Mouse (Mus musculus) MEL (cell line): ENCODE results near the gene Ankrd22. TPM values are rescaled to one million over a fixed set of nuclear protein-coding genes. Genes with fewer than 3 reads are reported as not detected.

Experiments used
- DNase-seq: peaks from one replicate; pipeline ENCODE4 v3.0.0; 2011; ENCODE audit warnings: low read depth, low spot score
- H3K27ac ChIP-seq: 2 replicates; pipeline ENCODE4 v1.5.1; 2012; ENCODE audit warnings: low read depth, mild to moderate bottlenecking, control low read depth, low read length, moderate library complexity; ENCODE audit not compliant: control insufficient read depth
- H3K27me3 ChIP-seq, 2 experiments: fragments of 150-350 bp in 1 of 2; sonication (generic) in 1 of 2; 2 replicates each; pipeline ENCODE4 v1.6.1; 2012; ENCODE audit warnings: low read length in 2 of 2, mild to moderate bottlenecking in 2 of 2, improper control_type of control experiment in 1 of 2, moderate library complexity in 1 of 2; ENCODE audit not compliant: insufficient read depth in 2 of 2, control insufficient read depth in 1 of 2
- H3K36me3 ChIP-seq, 2 experiments: 2 replicates each; pipeline ENCODE4 v1.6.1; 2012 to 2014; ENCODE audit warnings: low read length in 2 of 2, improper control_type of control experiment in 1 of 2, inconsistent platforms in 1 of 2, mild to moderate bottlenecking in 1 of 2; ENCODE audit not compliant: insufficient read depth in 2 of 2, control insufficient read depth in 1 of 2
- H3K4me1 ChIP-seq, 2 experiments: fragments of 150-350 bp in 1 of 2; sonication (generic) in 1 of 2; 2 replicates each; pipeline ENCODE4 v1.6.1; 2012; ENCODE audit warnings: low read length in 2 of 2, improper control_type of control experiment in 1 of 2, mild to moderate bottlenecking in 1 of 2; ENCODE audit not compliant: insufficient read depth in 2 of 2, control insufficient read depth in 1 of 2
- H3K4me3 ChIP-seq, 2 experiments: fragments of 150-350 bp in 1 of 2; sonication (generic) in 1 of 2; 2 replicates each; pipeline ENCODE4 v1.5.1; 2012; ENCODE audit warnings: low read depth in 2 of 2, low read length in 2 of 2, mild to moderate bottlenecking in 2 of 2, moderate library complexity in 2 of 2, control low read depth in 1 of 2, improper control_type of control experiment in 1 of 2; ENCODE audit not compliant: control insufficient read depth in 1 of 2, insufficient read depth in 1 of 2
- H3K79me2 ChIP-seq: 2 replicates; pipeline ENCODE4 v1.6.1; 2012; ENCODE audit warnings: mild to moderate bottlenecking, low read length, moderate library complexity; ENCODE audit not compliant: control insufficient read depth, poor library complexity, insufficient read depth
- H3K9ac ChIP-seq: 2 replicates; pipeline ENCODE4 v1.6.1; 2012; ENCODE audit warnings: low read depth, mild to moderate bottlenecking, control low read depth, low read length, moderate library complexity; ENCODE audit not compliant: control insufficient read depth, poor library complexity, severe bottlenecking
- H3K9me3 ChIP-seq: fragments of 150-350 bp; sonication (generic); replicated peaks from 2 replicates; pipeline ENCODE4 v1.6.1; 2012; ENCODE audit warnings: mild to moderate bottlenecking, low read length, improper control_type of control experiment, moderate library complexity; ENCODE audit not compliant: insufficient read depth
- BHLHE40 ChIP-seq: IDR thresholded peaks from 2 replicates; pipeline ENCODE4 v1.6.1; 2012; ENCODE audit warnings: low read depth, mild to moderate bottlenecking, inconsistent platforms, low read length, improper control_type of control experiment, borderline replicate concordance
- CHD1 ChIP-seq: IDR thresholded peaks from 2 replicates; pipeline ENCODE4 v1.6.1; 2012; ENCODE audit warnings: low read depth, mild to moderate bottlenecking, inconsistent platforms, low read length, improper control_type of control experiment
- ELF1 ChIP-seq: IDR thresholded peaks from 2 replicates; pipeline ENCODE4 v1.6.1; 2014; ENCODE audit warnings: low read depth, mild to moderate bottlenecking, inconsistent platforms, low read length, improper control_type of control experiment, moderate library complexity
- ETS1 ChIP-seq: IDR thresholded peaks from 2 replicates; pipeline ENCODE4 v1.6.1; 2012; ENCODE audit warnings: low read depth, mild to moderate bottlenecking, inconsistent platforms, low read length, improper control_type of control experiment, moderate library complexity
- GABPA ChIP-seq: IDR thresholded peaks from 2 replicates; pipeline ENCODE4 v1.6.1; 2012; ENCODE audit warnings: low read depth, mild to moderate bottlenecking, inconsistent platforms, low read length, improper control_type of control experiment, moderate library complexity
- HCFC1 ChIP-seq: IDR thresholded peaks from 2 replicates; pipeline ENCODE4 v1.6.1; 2012; ENCODE audit warnings: low read depth, mild to moderate bottlenecking, inconsistent platforms, low read length, improper control_type of control experiment, moderate library complexity
- MXI1 ChIP-seq: IDR thresholded peaks from 2 replicates; pipeline ENCODE4 v1.6.1; 2011; ENCODE audit warnings: mild to moderate bottlenecking, low read depth, low read length, improper control_type of control experiment
- MYB ChIP-seq: IDR thresholded peaks from 2 replicates; pipeline ENCODE4 v1.6.1; 2011; ENCODE audit warnings: mild to moderate bottlenecking, low read depth, low read length, improper control_type of control experiment
- MYC ChIP-seq: IDR thresholded peaks from 2 replicates; pipeline ENCODE4 v1.6.1; 2011; ENCODE audit warnings: low read depth, mild to moderate bottlenecking, low read length, improper control_type of control experiment, moderate library complexity
- POLR2A ChIP-seq, 2 experiments: IDR thresholded peaks; 2 replicates each; pipeline ENCODE4 v1.6.1; 2011 to 2012; ENCODE audit warnings: low read length in 2 of 2, mild to moderate bottlenecking in 2 of 2, control low read depth in 1 of 2, improper control_type of control experiment in 1 of 2, low read depth in 1 of 2, moderate library complexity in 1 of 2; ENCODE audit not compliant: control insufficient read depth in 1 of 2, insufficient read depth in 1 of 2, poor library complexity in 1 of 2
- POLR2AphosphoS2 ChIP-seq: IDR thresholded peaks from 2 replicates; pipeline ENCODE4 v1.6.1; 2011; ENCODE audit warnings: low read length, improper control_type of control experiment
- POLR2AphosphoS5 ChIP-seq: IDR thresholded peaks from 2 replicates; pipeline ENCODE4 v1.6.1; 2012; ENCODE audit warnings: low read depth, borderline replicate concordance, mild to moderate bottlenecking, inconsistent platforms, low read length, moderate library complexity, mixed read lengths
- RAD21 ChIP-seq: IDR thresholded peaks from 2 replicates; pipeline ENCODE4 v1.6.1; 2011; ENCODE audit warnings: mild to moderate bottlenecking, low read depth, low read length, improper control_type of control experiment
- RCOR1 ChIP-seq: IDR thresholded peaks from 2 replicates; pipeline ENCODE4 v1.6.1; 2012; ENCODE audit warnings: low read depth, mild to moderate bottlenecking, inconsistent platforms, low read length, improper control_type of control experiment
- SMC3 ChIP-seq: IDR thresholded peaks from 2 replicates; pipeline ENCODE4 v1.6.1; 2011; ENCODE audit warnings: low read depth, low read length, improper control_type of control experiment
- TAL1 ChIP-seq: IDR thresholded peaks from 2 replicates; pipeline ENCODE4 v1.6.1; 2012; ENCODE audit warnings: mild to moderate bottlenecking, inconsistent platforms, low read length, moderate library complexity, mixed read lengths
- TBP ChIP-seq: IDR thresholded peaks from 2 replicates; pipeline ENCODE4 v1.8.0; 2011; ENCODE audit warnings: low read depth, low read length, improper control_type of control experiment
- UBTF ChIP-seq: IDR thresholded peaks from 2 replicates; pipeline ENCODE4 v1.6.1; 2012; ENCODE audit warnings: low read depth, mild to moderate bottlenecking, inconsistent platforms, low read length, improper control_type of control experiment, moderate library complexity, borderline replicate concordance; ENCODE audit not compliant: insufficient read depth
- USF1 ChIP-seq: IDR thresholded peaks from 2 replicates; pipeline ENCODE4 v1.6.1; 2014; ENCODE audit warnings: low read depth, mild to moderate bottlenecking, inconsistent platforms, low read length, improper control_type of control experiment, moderate library complexity
- USF2 ChIP-seq, 2 experiments: IDR thresholded peaks; 2 replicates each; pipeline ENCODE4 v1.6.1; 2011 to 2012; ENCODE audit warnings: improper control_type of control experiment in 2 of 2, low read length in 2 of 2, borderline replicate concordance in 1 of 2, inconsistent platforms in 1 of 2, low read depth in 1 of 2, mild to moderate bottlenecking in 1 of 2; ENCODE audit not compliant: insufficient read depth in 1 of 2
- ZC3H11A ChIP-seq: IDR thresholded peaks from 2 replicates; pipeline ENCODE4 v1.6.1; 2012; ENCODE audit warnings: low read depth, mild to moderate bottlenecking, inconsistent platforms, low read length, improper control_type of control experiment
- ZKSCAN1 ChIP-seq: IDR thresholded peaks from 2 replicates; pipeline ENCODE4 v1.6.1; 2012; ENCODE audit warnings: low read depth, mild to moderate bottlenecking, inconsistent platforms, low read length, improper control_type of control experiment, moderate library complexity
- ZNF384 ChIP-seq: IDR thresholded peaks from 2 replicates; pipeline ENCODE4 v1.6.1; 2012; ENCODE audit warnings: low read depth, mild to moderate bottlenecking, inconsistent platforms, low read length, improper control_type of control experiment
- polyA plus RNA-seq, 2 experiments: library from polyadenylated mRNA; stranded (reverse) in 1 of 2; unstranded in 1 of 2; fragments of >175 nt in 1 of 2; fragments of >200 nt in 1 of 2; gene quantifications; 2 replicates each; pipeline versions ENCODE4 v1.2.1 to v1.2.4; 2012; ENCODE audit warnings: low replicate concordance in 2 of 2, low read depth in 1 of 2; ENCODE audit not compliant: insufficient read length in 2 of 2, insufficient read depth in 1 of 2, missing spikeins in 1 of 2
- total RNA-seq: library from RNA; depleted of rRNA; stranded (reverse); fragments of 300-350 nt; gene quantifications from 2 replicates; pipeline ENCODE4 v1.2.3, GENCODE M21; 2012

Gene Ankrd22
- total and polyA plus RNA-seq, 3 experiments = not detected

- H3K4me3 ChIP-seq = no peak overlapping the region
- H3K79me2 ChIP-seq = no peaks in the 10 kb centered on the region
- H3K27ac ChIP-seq = no peak overlapping the region
- no peaks in the 10 kb centered on the region for H3K9me3 ChIP-seq
- TF ChIP-seq TBP (no peak), POLR2A (IDR thresholded peaks at IDR 0.05; ENCODE audit: control insufficient read depth in 1 of 2, insufficient read depth in 1 of 2, low read depth in 1 of 2, low read length in 2 of 2, poor library complexity in 1 of 2) (no peak), POLR2AphosphoS5 (no peak), RAD21 (no peak), UBTF (no peak), ZNF384 (no peak), TAL1 (no peak), ELF1 (no peak), ETS1 (no peak), USF1 (no peak), GABPA (no peak), POLR2AphosphoS2 (no peak), SMC3 (no peak), ZKSCAN1 (no peak), USF2 (IDR thresholded peaks at IDR 0.05; ENCODE audit: borderline replicate concordance in 1 of 2, insufficient read depth in 1 of 2, low read depth in 1 of 2, low read length in 2 of 2) (no peak)
- H3K9ac ChIP-seq = no peak overlapping the region
- no peaks in the 10 kb centered on the region for H3K36me3 ChIP-seq
- DNase-seq = no peak
- no peaks in the 10 kb centered on the region for H3K27me3 ChIP-seq
- H3K4me1 ChIP-seq = no peaks in the 10 kb centered on the region
Observed at GRCm38 (mm10) chr19:34191645-34192007, 25.8 kb upstream of the Ankrd22 start.

DNA sequence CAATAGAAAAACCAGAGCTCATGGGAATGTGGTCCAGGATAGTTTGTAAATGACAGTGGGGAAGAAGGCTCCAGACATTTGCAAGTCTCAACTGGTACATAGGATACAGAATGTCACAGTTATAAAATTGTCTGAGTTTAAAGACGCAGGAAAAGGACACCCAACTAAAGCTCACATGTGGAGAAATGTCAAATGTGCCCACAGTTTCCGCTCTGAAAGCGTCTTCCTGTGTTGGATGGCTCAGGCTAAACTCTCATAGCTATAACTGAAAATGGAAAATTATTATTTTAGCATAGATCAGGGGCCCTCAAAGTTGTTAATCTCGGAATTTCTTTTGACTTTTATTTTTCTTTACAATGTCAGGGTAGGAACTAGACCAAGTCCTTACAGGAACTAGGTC is 21.0 kb upstream of the Ankrd22 start:
- H3K36me3 ChIP-seq = no peaks in the 10 kb centered on the region
- H3K9ac ChIP-seq = no peak overlapping the region
- H3K79me2 ChIP-seq = no peaks in the 10 kb centered on the region
- no peak for DNase-seq
- no peak overlapping the region for H3K27ac ChIP-seq
- H3K4me1 ChIP-seq = no peaks in the 10 kb centered on the region
- no peaks in the 10 kb centered on the region for H3K9me3 ChIP-seq
- H3K4me3 ChIP-seq = no peak overlapping the region
- H3K27me3 ChIP-seq = no peaks in the 10 kb centered on the region
- TF ChIP-seq ZC3H11A (no peak), CHD1 (no peak), RCOR1 (no peak), POLR2AphosphoS5 (no peak), MXI1 (no peak), MYB (no peak), HCFC1 (no peak), BHLHE40 (no peak), MYC (no peak), USF2 (IDR thresholded peaks at IDR 0.05; ENCODE audit: borderline replicate concordance in 1 of 2, insufficient read depth in 1 of 2, low read depth in 1 of 2, low read length in 2 of 2) (no peak), POLR2A (IDR thresholded peaks at IDR 0.05; ENCODE audit: control insufficient read depth in 1 of 2, insufficient read depth in 1 of 2, low read depth in 1 of 2, low read length in 2 of 2, poor library complexity in 1 of 2) (no peak)
